Mouse (Mus musculus) heart, adult 11 months (tissue): ENCODE measurements at regions not wholly inside any gene's neighbourhood (a gene's known extent, or its start where the extent isn't known, plus 50 kb on each side); places are given as distances from the start of the nearest gene placed in this dataset.

ENCODE experiments used
- DNase-seq: peaks from one replicate; pipeline ENCODE4 v3.0.0; 2022

DNA sequence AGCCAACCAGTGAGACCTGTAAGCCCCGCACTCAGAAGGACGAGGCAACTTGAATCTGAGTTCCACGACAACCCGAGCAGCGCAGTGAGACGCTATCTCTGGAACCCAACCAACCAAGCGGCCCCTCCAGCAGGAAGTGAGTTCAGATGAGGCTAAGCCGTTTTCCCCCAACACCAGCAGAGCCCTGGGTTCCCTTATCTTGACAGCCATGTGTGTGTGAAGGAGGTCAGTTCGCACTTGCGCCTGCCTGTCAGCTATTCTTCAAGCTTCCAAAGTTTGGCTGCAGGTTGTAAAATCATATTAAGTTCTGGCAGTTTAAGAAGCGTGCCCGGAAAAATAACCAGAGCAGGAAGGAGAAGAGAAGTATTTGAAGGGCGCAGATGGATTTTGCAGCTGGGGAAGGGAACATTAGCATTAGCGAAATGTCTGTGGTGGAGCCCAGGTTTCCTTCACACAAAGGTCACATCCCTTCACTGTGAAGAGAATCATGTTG, 368.8 kb upstream of the Trib2 start:
- DNase-seq: peak; percentile 98

GRCm38 (mm10) chr12:16183055-16183454, 366.3 kb upstream of the Trib2 start:
- peak; percentile 90 for DNase-seq

DNA sequence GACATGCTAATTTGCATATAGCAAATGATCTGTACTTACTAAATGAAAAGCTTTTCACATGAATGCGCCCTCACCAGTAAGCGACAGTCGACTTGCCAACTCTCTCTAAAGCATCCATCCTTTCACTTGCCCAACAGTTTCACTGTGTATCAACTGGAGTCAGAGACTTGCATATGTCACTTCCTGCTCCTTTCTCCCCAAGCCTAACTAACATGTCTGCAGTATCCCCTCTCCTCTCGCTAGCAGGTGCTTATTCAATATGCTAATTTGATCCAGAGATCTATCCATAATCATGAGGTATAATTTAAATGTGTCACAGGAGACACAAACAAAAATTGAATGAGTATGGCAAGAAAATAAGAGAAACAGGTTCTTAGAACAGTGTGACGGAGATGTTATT, 364.9 kb upstream of the Trib2 start:
- no peak for DNase-seq

- DNase-seq: peak; percentile 83
These were observed 363.2 kb upstream of the Trib2 start for GRCm38 (mm10) chr12:16179897-16180296.

GRCm38 (mm10) chr12:16176326-16176725, 359.6 kb upstream of the Trib2 start:
- peak; percentile 14 for DNase-seq

DNA sequence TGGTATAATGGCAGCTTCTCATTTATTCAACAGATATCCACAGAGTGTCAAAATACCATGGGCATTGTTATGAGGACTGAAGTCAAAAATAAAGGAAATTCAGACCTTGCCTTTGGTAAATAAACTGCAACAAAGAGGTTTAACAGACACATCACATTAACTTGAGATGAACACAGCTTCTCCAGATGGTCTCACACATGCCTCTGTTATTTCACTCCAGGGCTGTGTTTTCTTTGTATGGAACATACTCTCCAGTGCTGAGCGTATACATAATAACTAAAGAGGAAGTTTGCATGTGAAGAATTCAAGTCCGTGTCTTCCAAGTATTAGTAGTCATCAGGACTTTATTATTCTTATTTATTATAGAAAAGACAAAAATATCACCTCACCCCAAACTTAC, 355.5 kb upstream of the Trib2 start:
- DNase-seq: peak; percentile 2

- peak; percentile 11 for DNase-seq
These were observed 354.9 kb upstream of the Trib2 start for GRCm38 (mm10) chr12:16171636-16172035.

DNA sequence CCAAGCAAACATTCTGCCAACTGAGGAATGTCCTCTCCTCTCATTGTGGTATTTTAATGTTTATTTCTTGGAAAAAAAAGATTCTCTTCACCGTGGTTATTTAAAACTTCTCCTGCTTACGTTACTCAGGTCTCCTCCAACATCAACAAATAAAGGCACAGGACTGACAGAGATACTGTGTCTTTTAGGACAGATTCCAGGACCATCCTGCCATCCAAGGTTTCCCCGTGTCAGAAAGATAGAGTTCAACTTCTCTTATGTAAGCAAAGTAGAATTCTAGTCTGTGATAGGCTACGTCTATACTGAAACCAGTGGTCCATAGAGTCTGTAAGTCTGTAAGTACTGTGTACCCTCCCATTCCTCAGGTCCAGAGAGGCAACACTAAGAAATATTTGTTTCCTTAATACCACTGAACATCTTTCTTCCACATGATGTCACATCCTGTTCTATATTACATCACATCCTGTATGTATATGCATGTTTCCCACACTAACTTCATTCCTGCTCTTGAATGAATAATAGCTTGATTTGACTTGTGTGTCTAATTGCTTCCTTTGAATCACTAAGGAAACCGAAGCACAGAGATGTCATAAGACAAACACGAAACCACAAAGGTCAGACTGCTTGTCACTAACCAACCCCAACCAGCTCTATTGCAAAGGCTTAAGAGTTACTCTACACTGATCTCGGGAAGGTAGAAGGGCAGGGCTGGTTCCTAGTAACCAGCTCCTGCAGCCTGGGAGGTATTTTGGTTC, 353.2 kb upstream of the Trib2 start:
- DNase-seq: peak; percentile 36

GRCm38 (mm10) chr12:16167793-16168343, 351.1 kb upstream of the Trib2 start:
- peak; percentile 76 for DNase-seq

GRCm38 (mm10) chr12:16165126-16165525, 348.4 kb upstream of the Trib2 start:
- DNase-seq: peak; percentile 63

- DNase-seq: peak; percentile 36
These were observed 345.2 kb upstream of the Trib2 start for GRCm38 (mm10) chr12:16161947-16162346.

- peak; percentile 95 for DNase-seq
These were observed 341.2 kb upstream of the Trib2 start for GRCm38 (mm10) chr12:16157896-16158295.

GRCm38 (mm10) chr12:16155791-16156558, 339.3 kb upstream of the Trib2 start:
- DNase-seq: no peak

DNA sequence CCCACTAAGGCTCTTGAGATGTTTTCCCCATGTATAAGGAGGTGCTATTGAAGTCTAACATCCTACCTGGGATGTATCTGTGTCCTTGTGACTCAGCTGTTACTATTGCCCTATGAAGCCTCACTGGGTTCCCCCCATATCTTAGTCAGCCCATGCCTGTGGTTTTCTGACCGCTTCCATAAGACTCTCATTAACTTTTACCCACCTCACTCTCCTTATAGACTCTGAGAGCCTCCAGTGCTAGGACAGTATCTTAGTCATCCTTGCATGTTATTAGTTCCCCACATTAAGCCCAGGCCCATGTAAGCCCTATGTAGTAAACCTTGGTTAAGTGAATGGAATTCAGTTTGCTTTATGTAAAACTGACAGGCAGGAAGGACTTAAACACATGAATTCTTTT, 337.5 kb upstream of the Trib2 start:
- DNase-seq: no peak

DNA sequence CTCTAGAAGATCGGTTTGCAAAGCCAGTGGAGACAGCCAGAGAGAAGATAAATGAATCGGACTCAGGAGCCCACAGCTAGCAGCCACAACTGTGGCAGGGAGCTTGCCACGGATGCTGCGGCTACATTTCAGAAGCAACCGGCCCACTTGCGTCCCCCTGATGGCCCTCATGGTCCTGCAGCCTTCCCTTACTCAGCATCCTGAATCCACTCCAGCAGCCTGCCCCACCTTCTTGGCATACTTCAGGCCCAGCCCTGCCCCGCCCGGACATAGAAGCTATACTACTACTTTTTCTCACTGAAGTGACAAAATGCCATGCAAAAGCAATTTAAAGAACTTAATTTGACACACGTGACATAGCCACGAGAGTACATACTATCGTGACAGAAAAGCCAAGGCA, 335.4 kb upstream of the Trib2 start:
- DNase-seq: peak; percentile 91

DNA sequence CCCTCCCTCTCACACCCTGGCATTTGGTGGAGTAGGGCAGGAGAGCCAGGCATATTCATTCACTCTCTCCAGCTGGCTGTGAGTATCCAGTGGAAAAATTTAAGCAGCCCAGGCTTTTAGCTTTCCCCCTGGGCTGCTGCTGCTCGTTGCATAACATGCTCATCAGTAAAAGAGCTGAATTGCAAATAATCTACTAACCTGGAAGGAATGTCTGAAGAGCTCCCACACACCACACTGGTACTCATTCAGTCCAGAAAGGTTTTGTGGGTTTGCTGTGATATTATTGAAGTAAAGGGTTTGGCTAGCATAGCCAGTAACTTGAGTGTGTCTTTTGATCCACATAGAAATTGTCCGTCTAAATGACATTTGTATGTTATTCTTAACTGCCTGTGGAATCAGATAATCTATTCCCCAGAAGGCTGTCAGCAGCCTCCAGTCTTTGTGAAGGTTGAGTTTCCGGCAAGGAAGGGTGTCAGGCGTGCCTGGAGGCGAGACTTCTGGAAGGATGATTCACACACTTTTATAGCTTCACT, 334.5 kb upstream of the Trib2 start:
- peak; percentile 95 for DNase-seq

- no peak for DNase-seq
These were observed 330.2 kb upstream of the Trib2 start for GRCm38 (mm10) chr12:16146919-16147318.

GRCm38 (mm10) chr12:16145621-16146020, 328.9 kb upstream of the Trib2 start:
- DNase-seq: peak; percentile 93

GRCm38 (mm10) chr12:16141193-16141592, 324.5 kb upstream of the Trib2 start:
- DNase-seq: peak; percentile 48

DNA sequence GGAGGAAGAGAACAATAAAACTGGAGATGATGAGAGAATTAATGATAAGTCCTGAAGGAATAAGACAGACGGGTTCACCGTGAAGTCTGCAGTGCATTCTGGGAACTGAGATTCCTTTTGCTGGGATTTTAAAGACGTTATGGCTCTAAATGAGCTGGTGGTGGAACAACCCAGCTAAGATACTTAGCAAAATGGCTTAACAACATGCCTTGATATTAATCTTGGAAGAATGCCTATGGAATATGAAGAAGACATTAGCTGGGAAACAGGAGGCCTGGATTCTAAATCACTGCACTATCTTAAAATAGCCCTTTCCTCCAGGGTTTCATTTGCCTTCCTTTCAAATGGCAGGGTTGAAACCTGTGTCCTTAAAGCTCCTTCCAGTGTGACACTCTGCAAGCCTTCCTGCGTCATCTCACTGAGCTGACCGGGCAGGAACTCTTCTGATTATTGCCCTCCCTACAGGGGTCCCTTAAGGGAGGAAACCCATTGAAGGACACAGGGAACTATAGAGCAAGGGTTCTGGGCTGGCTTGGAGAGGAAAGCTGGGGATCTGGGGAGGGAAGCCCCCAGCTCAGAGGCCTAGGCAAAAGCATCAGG, 323.9 kb upstream of the Trib2 start:
- peak; percentile 94 for DNase-seq

GRCm38 (mm10) chr12:16139152-16139551, 322.4 kb upstream of the Trib2 start:
- no peak for DNase-seq

DNA sequence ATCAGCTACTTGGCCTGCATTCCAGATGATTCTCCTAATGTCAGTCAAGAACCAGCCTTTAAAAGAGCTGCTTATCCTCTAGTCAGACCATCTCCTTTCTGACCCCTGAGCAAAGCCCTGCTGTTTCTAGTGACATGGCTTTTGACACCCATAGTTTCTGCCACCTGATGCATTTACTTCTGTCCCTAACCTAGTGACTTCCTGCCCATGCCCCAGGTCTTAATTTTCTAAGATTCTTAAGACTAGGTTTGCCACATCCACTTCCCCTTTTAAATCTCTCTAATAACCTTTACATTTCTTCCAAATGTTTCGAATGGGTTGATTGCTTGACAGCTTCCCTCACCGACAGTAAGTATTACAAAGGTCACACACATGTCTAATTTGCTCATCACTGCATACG, 321.1 kb upstream of the Trib2 start:
- no peak for DNase-seq

DNA sequence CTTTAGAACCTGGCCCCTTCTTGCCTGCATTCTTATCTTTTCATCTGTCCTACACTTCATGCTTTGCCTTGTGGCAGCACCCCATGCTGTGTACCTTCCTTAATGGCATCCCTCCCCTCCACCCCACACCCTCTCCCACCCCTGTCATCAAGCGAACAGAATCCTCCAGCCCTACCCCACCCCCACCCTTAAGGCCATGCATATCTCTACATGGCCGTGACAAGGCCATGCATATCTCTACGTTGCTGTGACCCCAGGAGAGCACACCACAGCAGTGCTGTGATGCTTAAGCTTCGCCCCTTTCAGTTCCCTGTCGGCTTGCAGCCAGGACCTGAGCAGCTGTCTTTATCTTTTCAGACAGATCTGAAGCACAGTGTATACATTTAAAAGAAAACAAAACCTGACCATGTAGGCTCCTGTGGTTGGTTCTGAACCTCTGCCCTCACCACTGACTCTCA, 319.5 kb upstream of the Trib2 start:
- DNase-seq: no peak
